ENCODE assay signal across 8 mouse cellular contexts in the genomic region with DNA sequence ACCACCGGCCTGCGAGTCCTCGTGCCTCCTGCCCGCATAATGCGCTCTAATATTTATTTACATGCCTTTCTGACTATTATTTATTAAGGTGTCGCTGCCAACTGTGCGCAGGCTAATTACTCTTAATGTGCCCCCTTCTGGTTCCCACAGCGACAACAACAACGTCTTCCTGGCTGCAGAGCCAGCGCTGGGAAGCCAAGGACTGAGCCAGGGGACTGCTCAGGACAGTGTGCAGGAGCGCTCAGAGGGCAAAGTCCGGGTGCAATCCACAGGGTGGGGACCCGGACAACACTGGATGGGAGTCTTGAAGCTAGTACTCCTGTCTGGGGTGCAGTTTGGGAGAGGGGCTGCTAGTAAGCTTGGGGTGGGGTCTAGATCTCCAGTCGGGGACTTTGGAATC.
A peak's percentile ranks its signal among the peaks of the same experiment; 100 is the strongest.
DNase-seq lines count a peak whose midpoint lies in the region; ATAC-seq lines count a peak whose summit lies in the region.

No protein-coding gene starts in this region.

- no peak for ATAC-seq in heart, embryonic 13.5 days (ENCODE audit: extremely low read depth, insufficient number of reproducible peaks, low FRiP score, low TSS enrichment)
- ATAC-seq in hindbrain, embryonic 15.5 days (ENCODE audit: low FRiP score, low read depth): peak; percentile 51; the same call in 1 of the 2 replicates
- peak; percentile 71 for ATAC-seq in neural tube, embryonic 13.5 days (ENCODE audit: low read depth)

- H3K4me2 ChIP-seq in heart, embryonic 13.5 days: peak overlapping the region; percentile 45
- peak overlapping the region; percentile 68 for H3K4me2 ChIP-seq in hindbrain, embryonic 15.5 days
- peak overlapping the region; percentile 56 for H3K4me2 ChIP-seq in neural tube, embryonic 13.5 days

- H3K4me3 ChIP-seq in heart, embryonic 13.5 days: no peak overlapping the region
- H3K4me3 ChIP-seq in hindbrain, embryonic 15.5 days: peak overlapping the region; percentile 26; the same call in 1 of the 2 replicates
- peak overlapping the region; percentile 41 for H3K4me3 ChIP-seq in limb, embryonic 10.5 days
- H3K4me3 ChIP-seq in neural tube, embryonic 13.5 days: 0 out of 2 replicates have a peak overlapping the region, but pooled peaks have one; percentile 26

- no peak overlapping the region for H3K27ac ChIP-seq in heart, embryonic 13.5 days (replicated peaks)
- H3K27ac ChIP-seq in hindbrain, embryonic 15.5 days (replicated peaks): no peak overlapping the region
- H3K27ac ChIP-seq in limb, embryonic 10.5 days: no peak overlapping the region
- peak overlapping the region; percentile 42; the same call in 1 of the 2 replicates for H3K27ac ChIP-seq in neural tube, embryonic 13.5 days (replicated peaks)

- no peak overlapping the region for H3K9ac ChIP-seq in heart, embryonic 13.5 days
- H3K9ac ChIP-seq in hindbrain, embryonic 15.5 days: no peak overlapping the region
- H3K9ac ChIP-seq in neural tube, embryonic 13.5 days: peak overlapping the region; percentile 64

- 8% methylated on average over 14 of the region's 14 CpGs for WGBS in heart, embryonic 13.5 days
- 1% methylated on average over 14 of the region's 14 CpGs for WGBS in hindbrain, embryonic 15.5 days
- WGBS in limb, embryonic 10.5 days: 4% methylated on average over 14 of the region's 14 CpGs
- WGBS in neural tube, embryonic 13.5 days: under 1% methylated on average over 14 of the region's 14 CpGs

- peaks cover 89% of the 10 kb centered on the region for H3K27me3 ChIP-seq in heart, embryonic 13.5 days (replicated peaks)
- H3K27me3 ChIP-seq in hindbrain, embryonic 15.5 days: peaks cover 10% of the 10 kb centered on the region
- peaks cover 63% of the 10 kb centered on the region for H3K27me3 ChIP-seq in limb, embryonic 10.5 days (ENCODE audit: low read depth, poor library complexity, severe bottlenecking)
- H3K27me3 ChIP-seq in neural tube, embryonic 13.5 days: peaks cover 44% of the 10 kb centered on the region

- DNase-seq in heart, adult 8-10 months (ENCODE audit: low spot score): no peak
- no peak for DNase-seq in limb, embryonic 10.5 days (ENCODE audit: low spot score)
- DNase-seq in right cerebral cortex, adult 2 months (ENCODE audit: low spot score in 2 of 2): no peak
- DNase-seq in gastrocnemius, postnatal 25 days: no peak
- no peak for DNase-seq in frontal cortex, adult 2 months (ENCODE audit: extremely low spot score in 1 of 2, low spot score in 1 of 2)

- no peaks in the 10 kb centered on the region for H3K4me1 ChIP-seq in heart, embryonic 13.5 days
- H3K4me1 ChIP-seq in hindbrain, embryonic 15.5 days (replicated peaks): peaks cover 24% of the 10 kb centered on the region
- peaks cover 34% of the 10 kb centered on the region for H3K4me1 ChIP-seq in limb, embryonic 10.5 days
- H3K4me1 ChIP-seq in neural tube, embryonic 13.5 days (replicated peaks): peaks cover 38% of the 10 kb centered on the region

- H3K9me3 ChIP-seq in heart, embryonic 13.5 days: no peaks in the 10 kb centered on the region
- no peaks in the 10 kb centered on the region for H3K9me3 ChIP-seq in hindbrain, embryonic 15.5 days
- no peaks in the 10 kb centered on the region for H3K9me3 ChIP-seq in limb, embryonic 10.5 days (replicated peaks)
- H3K9me3 ChIP-seq in neural tube, embryonic 13.5 days: no peaks in the 10 kb centered on the region

- no peaks in the 10 kb centered on the region for H3K36me3 ChIP-seq in heart, embryonic 13.5 days
- no peaks in the 10 kb centered on the region for H3K36me3 ChIP-seq in hindbrain, embryonic 15.5 days
- no peaks in the 10 kb centered on the region for H3K36me3 ChIP-seq in limb, embryonic 10.5 days
- no peaks in the 10 kb centered on the region for H3K36me3 ChIP-seq in neural tube, embryonic 13.5 days
